Mouse (Mus musculus): ENCODE measurements around the gene Plekhg3. TPM values are rescaled to one million over a fixed set of nuclear protein-coding genes. Genes with fewer than 3 reads are reported as not detected.

Gene Plekhg3
- polyA plus RNA-seq, 1 experiment from 2014 or later: 20.1 TPM

- no peak overlapping the region for H3K4me3 ChIP-seq (ENCODE audit: inconsistent target)
- 84% methylated on average over 3 of the region's 3 CpGs for WGBS (ENCODE audit: missing documents)
- H3K36me3 ChIP-seq (ENCODE audit: inconsistent target): no peaks in the 10 kb centered on the region
- H3K79me2 ChIP-seq (ENCODE audit: inconsistent target): no peaks in the 10 kb centered on the region
- H3K27ac ChIP-seq: peak overlapping the region; percentile 59
Observed at GRCm38 (mm10) chr12:76594556-76594955, 63.9 kb downstream of the Plekhg3 start.

- Histone ChIP-seq H3K4me3 (ENCODE audit: inconsistent target) (no peak overlapping the region), H3K79me2 (ENCODE audit: inconsistent target) (no peaks in the 10 kb centered on the region), H3K27ac (no peak overlapping the region), H3K36me3 (ENCODE audit: inconsistent target) (no peaks in the 10 kb centered on the region)
- 87% methylated on average over 2 of the region's 2 CpGs for WGBS (ENCODE audit: missing documents)
Observed at GRCm38 (mm10) chr12:76595830-76596229, 65.1 kb downstream of the Plekhg3 start.

DNA sequence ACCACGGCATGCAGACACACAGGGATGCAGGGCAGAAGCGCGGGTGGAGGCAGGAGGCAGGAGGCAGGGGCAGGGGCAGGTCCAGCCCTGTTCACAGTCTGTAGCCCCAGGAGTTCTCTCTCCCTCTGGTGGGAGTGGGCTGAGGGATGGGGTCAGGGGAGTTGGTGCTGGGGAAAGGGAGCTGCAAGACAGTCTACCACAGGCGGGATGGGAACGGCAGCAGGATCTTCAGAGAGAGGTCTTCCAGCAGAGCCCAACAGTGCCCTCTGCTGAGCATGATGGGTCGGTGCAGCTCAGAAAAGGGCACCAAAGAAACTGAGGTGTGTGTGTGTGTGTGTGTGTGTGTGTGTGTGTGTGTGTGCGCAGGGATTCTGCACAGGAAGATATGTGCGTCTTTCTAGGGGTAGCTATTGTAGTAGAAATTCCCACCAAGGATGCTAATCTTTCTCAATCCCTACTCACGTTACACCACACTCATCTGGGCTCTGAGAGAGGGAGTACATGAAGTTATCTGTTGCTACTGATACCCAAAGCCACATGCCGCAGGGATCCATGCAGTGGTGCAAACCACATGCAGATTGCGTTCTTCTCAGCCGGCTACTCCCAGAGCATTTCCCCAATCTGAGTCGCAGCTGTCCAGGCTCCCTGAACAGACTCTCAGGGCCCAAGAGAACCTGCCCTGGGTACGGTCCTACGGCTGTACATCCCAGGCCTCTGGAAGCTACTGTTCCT, 65.8 kb downstream of the Plekhg3 start:
- Histone ChIP-seq H3K36me3 (ENCODE audit: inconsistent target) (no peaks in the 10 kb centered on the region), H3K4me3 (ENCODE audit: inconsistent target) (no peak overlapping the region), H3K27ac (no peak overlapping the region), H3K79me2 (ENCODE audit: inconsistent target) (no peaks in the 10 kb centered on the region)
- 52% methylated on average over 15 of the region's 15 CpGs for WGBS (ENCODE audit: missing documents)

DNA sequence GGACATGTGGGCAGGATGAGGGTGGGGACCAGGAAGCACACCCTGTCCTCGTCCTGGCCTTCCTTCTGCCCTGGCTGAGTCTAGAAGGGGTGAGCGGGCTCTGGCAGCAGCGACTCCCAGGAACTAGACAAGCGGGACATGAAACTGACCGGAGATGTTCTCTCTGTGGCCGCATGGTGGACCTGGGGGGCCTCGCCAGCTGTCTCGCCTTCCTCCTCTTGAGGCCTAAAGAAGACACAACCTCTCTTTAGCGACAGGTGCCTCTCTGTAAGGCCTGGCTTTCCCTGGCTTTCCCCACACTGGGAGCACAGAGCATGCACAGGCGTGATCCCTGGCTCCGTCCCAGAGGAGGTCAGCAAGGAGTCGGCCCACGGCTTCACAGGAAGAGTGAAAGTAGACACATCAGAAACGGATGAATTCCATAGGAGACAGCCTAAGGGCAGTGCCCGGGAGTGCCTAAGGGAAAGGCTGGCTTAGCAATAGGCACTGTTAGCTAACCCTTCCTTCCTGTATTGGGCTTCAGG, 66.9 kb downstream of the Plekhg3 start:
- Histone ChIP-seq H3K27ac (no peak overlapping the region), H3K36me3 (ENCODE audit: inconsistent target) (no peaks in the 10 kb centered on the region), H3K4me3 (ENCODE audit: inconsistent target) (no peak overlapping the region), H3K79me2 (ENCODE audit: inconsistent target) (no peaks in the 10 kb centered on the region)
- WGBS (ENCODE audit: missing documents): 85% methylated on average over 15 of the region's 15 CpGs

- H3K36me3 ChIP-seq (ENCODE audit: inconsistent target): no peaks in the 10 kb centered on the region
- 85% methylated on average over 23 of the region's 24 CpGs for WGBS (ENCODE audit: missing documents)
Observed at GRCm38 (mm10) chr12:76598196-76598928, 67.7 kb downstream of the Plekhg3 start.

DNA sequence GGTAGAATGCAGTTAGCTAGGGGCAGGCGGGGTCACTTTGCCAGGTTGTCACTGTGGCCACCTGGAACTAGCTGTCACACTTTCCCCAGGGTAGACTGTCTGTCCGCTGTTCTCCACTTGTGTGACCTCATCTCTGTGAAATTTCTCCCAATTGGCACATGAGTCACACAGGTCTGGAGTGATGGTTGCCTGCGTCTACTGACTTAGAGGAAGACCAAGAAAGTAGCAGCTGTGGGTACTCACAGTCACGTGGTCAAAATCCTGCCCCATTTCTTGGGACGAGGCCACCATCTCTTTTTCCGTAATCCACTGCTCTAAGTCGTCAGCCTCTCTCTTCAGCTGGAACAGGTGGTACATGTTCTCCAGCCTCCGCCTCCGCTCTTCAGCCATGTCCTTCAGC, 73.1 kb downstream of the Plekhg3 start:
- H3K4me3 ChIP-seq (ENCODE audit: inconsistent target): no peak overlapping the region
- H3K27ac ChIP-seq: no peak overlapping the region
- no peaks in the 10 kb centered on the region for H3K36me3 ChIP-seq (ENCODE audit: inconsistent target)
- no peaks in the 10 kb centered on the region for H3K79me2 ChIP-seq (ENCODE audit: inconsistent target)
- 90% methylated on average over 9 of the region's 9 CpGs for WGBS (ENCODE audit: missing documents)

More at GRCm38 (mm10) chr12:76598196-76598928, 67.7 kb downstream of the Plekhg3 start:
- Histone ChIP-seq H3K79me2 (ENCODE audit: inconsistent target) (no peaks in the 10 kb centered on the region), H3K4me3 (ENCODE audit: inconsistent target) (no peak overlapping the region), H3K27ac (no peak overlapping the region)

DNA sequence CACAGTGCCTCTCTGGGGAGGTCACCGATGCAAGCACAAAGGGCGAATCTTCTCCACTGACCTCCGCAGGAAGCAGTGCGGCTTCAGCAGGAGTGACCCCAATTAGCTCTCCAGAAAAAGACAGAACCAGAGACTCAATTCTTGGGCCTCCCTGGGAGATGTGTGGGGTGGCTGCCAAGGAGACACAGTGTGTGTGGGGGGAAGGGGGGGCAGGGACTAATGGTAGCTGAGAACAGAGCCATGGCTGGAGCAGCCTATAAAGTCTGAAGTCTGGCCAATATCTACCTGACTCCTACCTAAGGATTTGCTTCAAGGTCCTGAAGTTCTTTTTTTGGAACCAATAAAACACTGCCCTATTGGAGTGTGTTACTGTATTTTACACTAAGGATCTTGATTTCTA, 73.9 kb downstream of the Plekhg3 start:
- Histone ChIP-seq H3K79me2 (ENCODE audit: inconsistent target) (no peaks in the 10 kb centered on the region), H3K27ac (no peak overlapping the region)
- WGBS (ENCODE audit: missing documents): 95% methylated on average over 4 of the region's 4 CpGs

GRCm38 (mm10) chr12:76605837-76606236, 75.1 kb downstream of the Plekhg3 start:
- H3K4me3 ChIP-seq (ENCODE audit: inconsistent target): no peak overlapping the region
- 75% methylated on average over 3 of the region's 3 CpGs for whole genome bisulfite sequencing (ENCODE audit: missing documents)
- no peaks in the 10 kb centered on the region for H3K79me2 ChIP-seq (ENCODE audit: inconsistent target)
- no peaks in the 10 kb centered on the region for H3K36me3 ChIP-seq (ENCODE audit: inconsistent target)
- no peak overlapping the region for H3K27ac ChIP-seq

More for the DNA sequence above, 73.9 kb downstream of the Plekhg3 start:
- H3K36me3 ChIP-seq (ENCODE audit: inconsistent target): no peaks in the 10 kb centered on the region
- H3K4me3 ChIP-seq (ENCODE audit: inconsistent target): no peak overlapping the region

- H3K27ac ChIP-seq: no peak overlapping the region
- H3K4me3 ChIP-seq (ENCODE audit: inconsistent target): no peak overlapping the region
- no peaks in the 10 kb centered on the region for H3K79me2 ChIP-seq (ENCODE audit: inconsistent target)
- WGBS (ENCODE audit: missing documents): 86% methylated on average over 11 of the region's 11 CpGs
- H3K36me3 ChIP-seq (ENCODE audit: inconsistent target): no peaks in the 10 kb centered on the region
Observed at GRCm38 (mm10) chr12:76608241-76608640, 77.5 kb downstream of the Plekhg3 start.

- 79% methylated on average over 15 of the region's 15 CpGs for WGBS (ENCODE audit: missing documents)
- Histone ChIP-seq H3K27ac (no peak overlapping the region), H3K36me3 (ENCODE audit: inconsistent target) (no peaks in the 10 kb centered on the region), H3K79me2 (ENCODE audit: inconsistent target) (no peaks in the 10 kb centered on the region), H3K4me3 (ENCODE audit: inconsistent target) (no peak overlapping the region)
Observed at GRCm38 (mm10) chr12:76608997-76609565, 78.4 kb downstream of the Plekhg3 start.

DNA sequence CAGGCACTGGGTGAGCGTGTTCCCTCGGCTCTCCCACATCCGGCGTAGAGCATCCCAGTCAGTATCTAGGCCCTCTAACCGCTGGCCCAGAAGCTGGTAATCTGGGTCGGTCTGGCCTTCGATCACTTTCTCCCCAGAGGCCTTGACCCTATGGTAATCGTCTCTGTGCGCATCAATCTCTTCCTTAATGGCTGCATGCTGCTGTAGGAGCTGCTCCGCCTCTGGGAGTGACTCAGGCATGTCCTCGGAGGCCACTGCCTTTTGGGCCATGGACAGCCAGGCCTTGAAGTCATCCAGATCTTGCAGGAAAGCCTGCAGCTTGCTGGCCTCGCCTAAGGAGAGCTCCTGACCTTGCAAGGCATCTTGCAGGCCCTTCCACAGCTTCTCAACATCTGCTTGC, 81.9 kb downstream of the Plekhg3 start:
- no peaks in the 10 kb centered on the region for H3K79me2 ChIP-seq (ENCODE audit: inconsistent target)
- WGBS (ENCODE audit: missing documents): 98% methylated on average over 12 of the region's 12 CpGs
- H3K36me3 ChIP-seq (ENCODE audit: inconsistent target): no peaks in the 10 kb centered on the region
- no peak overlapping the region for H3K4me3 ChIP-seq (ENCODE audit: inconsistent target)
- no peak overlapping the region for H3K27ac ChIP-seq

DNA sequence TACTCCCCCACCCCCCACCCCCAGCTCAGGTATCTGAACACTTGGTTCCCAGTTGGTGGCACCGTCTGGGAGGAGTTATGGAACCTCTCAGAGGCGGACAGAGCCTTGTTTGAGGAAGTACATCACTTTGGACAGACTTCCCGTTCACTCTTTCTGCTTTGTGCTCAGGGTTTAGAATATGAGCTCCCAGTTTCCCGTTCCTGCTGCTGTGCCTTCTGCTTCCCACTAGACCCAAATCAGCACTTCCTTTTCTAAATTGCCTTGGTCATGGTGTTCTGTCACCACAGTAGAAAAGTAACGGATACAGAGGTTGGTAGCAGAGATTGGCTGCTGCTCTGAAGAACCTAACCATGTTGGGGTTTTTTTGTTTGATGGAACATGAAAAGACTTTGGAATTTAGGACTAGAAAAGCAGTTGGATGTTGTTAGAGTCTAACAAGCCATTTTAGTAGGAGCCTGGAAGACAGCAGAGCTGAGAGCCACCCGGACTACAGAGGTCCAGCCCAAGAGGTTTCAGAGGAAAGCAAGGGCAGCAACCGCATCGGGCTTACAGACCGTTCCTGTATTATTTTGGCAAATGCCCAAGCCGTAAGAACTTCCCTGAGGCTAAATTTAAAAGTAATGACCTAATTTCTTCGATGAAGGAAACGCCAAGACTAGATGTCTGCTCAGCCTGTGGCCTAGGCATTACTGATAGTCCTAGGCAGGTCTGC, 84.3 kb downstream of the Plekhg3 start:
- Histone ChIP-seq H3K79me2 (ENCODE audit: inconsistent target) (no peaks in the 10 kb centered on the region), H3K27ac (peak overlapping the region; percentile 89), H3K4me3 (ENCODE audit: inconsistent target) (no peak overlapping the region), H3K36me3 (ENCODE audit: inconsistent target) (no peaks in the 10 kb centered on the region)
- WGBS (ENCODE audit: missing documents): 0% methylated on average over 12 of the region's 12 CpGs

DNA sequence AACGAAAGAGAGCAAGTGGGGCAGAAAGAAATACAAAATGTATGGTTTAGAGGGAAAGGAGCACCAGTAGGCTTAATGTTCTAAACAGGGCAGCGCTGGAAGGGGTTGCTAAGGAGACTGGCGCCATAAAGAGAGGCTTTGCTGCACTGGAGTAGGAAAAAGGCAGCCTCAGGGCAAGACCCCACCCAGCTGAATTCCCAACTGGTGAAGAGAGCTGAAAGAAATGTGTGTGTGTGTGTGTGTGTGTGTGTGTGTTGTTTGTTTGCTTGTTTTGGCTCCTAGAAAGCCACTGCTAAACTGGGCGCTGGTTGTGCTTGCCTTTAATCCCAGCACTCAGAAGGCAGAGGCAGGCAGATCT, 84.9 kb downstream of the Plekhg3 start:
- no peaks in the 10 kb centered on the region for H3K79me2 ChIP-seq (ENCODE audit: inconsistent target)
- no peak overlapping the region for H3K4me3 ChIP-seq (ENCODE audit: inconsistent target)
- peak overlapping the region; percentile 89 for H3K27ac ChIP-seq
- no peaks in the 10 kb centered on the region for H3K36me3 ChIP-seq (ENCODE audit: inconsistent target)
- 56% methylated on average over 4 of the region's 4 CpGs for WGBS (ENCODE audit: missing documents)

- no peak overlapping the region for H3K27ac ChIP-seq
- no peak overlapping the region for H3K4me3 ChIP-seq (ENCODE audit: inconsistent target)
- H3K36me3 ChIP-seq (ENCODE audit: inconsistent target): no peaks in the 10 kb centered on the region
- WGBS (ENCODE audit: missing documents): 94% methylated on average over 4 of the region's 4 CpGs
- no peaks in the 10 kb centered on the region for H3K79me2 ChIP-seq (ENCODE audit: inconsistent target)
Observed at GRCm38 (mm10) chr12:76618175-76618574, 87.5 kb downstream of the Plekhg3 start.

All from macrophage (primary cell).